Mouse (Mus musculus): ENCODE measurements around the gene Syp. TPM values are rescaled to one million over a fixed set of nuclear protein-coding genes. Genes with fewer than 3 reads are reported as not detected.

The Syp gene
- total RNA-seq (2022), result 1,000 to 10,000 TPM; 1,661 to 2,111 (median 1,867) TPM

DNA sequence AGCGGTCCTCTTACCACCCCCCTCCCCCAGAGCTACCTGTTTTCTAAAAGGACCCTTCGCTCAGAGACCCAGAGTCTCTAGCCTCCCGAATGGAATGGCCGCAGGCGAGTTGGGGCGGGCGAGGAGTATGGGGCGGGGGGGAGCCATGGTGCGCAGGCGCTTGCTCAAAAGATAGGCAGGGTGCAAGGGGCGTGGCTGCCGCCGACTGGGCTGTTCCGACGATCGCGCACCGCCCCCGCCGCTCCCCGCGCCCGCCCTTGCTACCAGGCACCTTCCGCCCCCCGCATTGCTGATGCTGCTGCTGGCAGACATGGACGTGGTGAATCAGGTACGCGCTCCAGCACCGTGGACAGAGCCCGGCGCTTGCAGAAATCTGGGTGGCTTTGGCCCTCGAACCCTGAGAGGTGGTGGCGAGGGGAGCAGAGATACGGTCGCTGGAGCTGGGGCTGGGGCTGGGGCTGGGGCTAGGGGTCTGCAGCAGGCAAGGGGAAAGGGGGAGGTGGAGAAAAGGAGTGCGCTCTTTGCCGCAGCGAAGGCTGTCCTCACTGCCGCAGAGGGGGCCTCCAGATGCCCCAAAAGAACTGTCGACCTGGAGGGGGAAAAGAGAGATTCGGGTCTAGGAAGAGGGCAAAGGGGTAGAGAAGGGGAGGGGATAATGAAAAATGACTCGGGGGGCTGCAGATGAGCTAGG is at the start of gene Syp:
Gene Syp (plus strand): TSS at position 71 of the 691 bp plus-strand sequence.
- DNase-seq (ENCODE audit: low spot score in 2 of 2), result peak; percentile 74 to 86

DNA sequence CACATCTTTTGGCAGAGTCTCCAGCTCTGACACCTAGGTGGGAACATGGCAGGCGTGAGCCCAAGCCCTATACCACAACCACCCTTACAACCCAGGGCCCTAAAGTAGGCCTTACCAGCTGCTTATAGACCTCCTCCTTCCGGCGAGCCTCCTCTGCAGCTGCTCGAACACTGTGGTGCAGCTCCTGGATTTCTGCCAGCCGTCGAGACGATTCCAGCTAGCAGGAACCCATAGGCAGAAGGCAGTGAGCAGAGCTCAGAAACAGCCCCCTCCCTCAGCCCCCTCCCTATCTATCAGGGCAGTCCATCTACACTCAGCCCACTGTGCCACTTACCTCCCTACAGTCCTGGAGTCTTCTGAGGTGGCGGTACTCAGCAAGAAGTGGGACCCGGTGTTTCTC is 42.9 kb upstream of the Syp start:
- DNase-seq (ENCODE audit: low spot score in 2 of 2), result no peak

DNA sequence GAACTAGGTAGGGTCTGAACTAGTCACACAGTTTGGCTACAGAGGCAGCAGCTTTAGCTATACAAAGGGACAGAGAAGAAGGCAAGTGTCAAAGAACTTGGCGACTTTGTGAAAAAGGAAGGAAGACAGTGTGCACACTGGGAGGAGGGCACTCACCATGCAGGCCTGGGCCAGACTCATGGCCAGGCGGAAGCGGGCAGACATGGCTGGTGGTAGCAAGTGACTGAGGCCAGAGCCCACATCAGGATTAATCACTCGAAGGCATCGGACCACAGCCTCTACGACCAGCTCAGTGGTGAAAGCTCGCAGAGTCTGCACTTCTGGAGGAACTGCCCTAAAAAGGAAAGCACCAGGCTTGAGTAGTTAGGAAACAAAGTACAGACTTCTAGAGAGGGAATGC is 34.3 kb upstream of the Syp start:
- no peak for DNase-seq (ENCODE audit: low spot score in 2 of 2)

DNA sequence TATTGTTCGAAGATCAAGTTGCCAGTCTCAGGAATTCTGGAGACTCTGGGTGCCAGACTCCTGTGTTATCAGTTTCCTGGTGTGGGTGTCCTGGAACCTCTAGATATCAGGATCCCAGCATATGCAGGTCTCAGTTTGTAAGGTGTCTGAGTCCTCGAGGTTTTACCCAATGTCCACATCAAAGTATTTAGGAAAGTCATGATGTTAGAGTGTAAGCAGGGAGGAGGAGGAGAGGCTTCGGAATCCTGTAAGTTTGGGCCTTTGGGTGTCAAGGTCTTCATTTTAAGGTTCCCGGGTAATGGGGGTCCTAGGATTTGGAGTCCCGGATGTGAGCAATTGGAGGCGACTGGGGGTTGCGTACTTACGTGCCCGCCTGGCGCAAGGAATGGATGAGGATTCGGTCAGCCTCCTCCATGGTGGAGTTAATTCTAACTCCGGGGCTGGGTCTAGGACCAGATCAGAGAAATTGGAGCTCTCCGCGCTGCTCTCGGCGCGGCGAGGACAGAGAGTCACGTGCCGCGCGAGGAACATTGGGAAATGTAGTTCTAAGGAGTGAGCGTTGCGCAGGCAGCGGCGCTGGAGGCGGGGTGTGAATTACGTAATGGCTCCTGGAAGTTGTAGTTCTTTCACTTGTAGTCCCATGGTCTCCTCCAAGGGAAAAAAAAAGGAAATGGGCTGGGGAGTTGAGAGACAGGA is 33.2 kb upstream of the Syp start, which contains the start of gene Ccdc22:
Gene Ccdc22 (minus strand): TSS at position 639 of the 696 bp plus-strand sequence.
- DNase-seq (ENCODE audit: low spot score in 2 of 2), result peak; percentile 76 to 79

DNA sequence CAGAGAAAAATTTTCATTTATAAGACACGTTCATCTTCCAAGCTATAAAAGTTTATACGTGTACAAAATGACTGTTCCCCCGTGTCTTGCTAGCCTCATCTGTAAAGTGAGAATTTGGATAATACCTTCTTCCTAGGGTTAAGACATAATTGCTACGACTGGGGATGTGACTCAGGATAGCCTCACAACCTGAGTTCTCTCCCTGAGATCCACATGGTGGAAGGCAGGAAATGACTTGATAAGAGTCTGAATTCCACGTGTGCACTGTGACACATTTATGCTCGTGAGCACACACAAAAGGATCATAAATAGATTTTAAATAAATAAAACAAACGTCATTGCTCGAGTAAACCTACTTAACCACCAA is 32.7 kb upstream of the Syp start:
- DNase-seq (ENCODE audit: low spot score in 2 of 2), result no peak

DNA sequence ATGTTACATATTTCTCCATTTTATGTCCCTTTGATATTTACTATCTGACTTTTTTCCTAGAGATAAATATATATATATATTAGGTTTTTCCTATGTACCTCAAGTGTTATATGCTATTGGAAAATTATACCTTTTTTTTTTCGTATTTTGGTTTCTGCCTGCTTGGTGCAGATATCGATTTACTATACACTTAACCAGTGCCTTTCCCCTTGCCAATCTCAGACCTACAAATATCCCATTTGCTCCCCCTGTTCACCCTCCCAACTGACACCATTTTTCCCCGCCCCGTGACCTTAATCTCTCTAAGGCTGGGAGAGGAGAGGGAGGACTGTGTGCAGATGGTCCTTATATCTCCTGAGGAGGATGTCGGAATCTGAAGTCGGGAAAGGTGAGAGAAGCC is 31.5 kb upstream of the Syp start, which contains the start of gene Cacna1f:
Gene Cacna1f (plus strand): TSS at position 301 of the 400 bp plus-strand sequence.
- DNase-seq (ENCODE audit: low spot score in 2 of 2), result no peak

DNA sequence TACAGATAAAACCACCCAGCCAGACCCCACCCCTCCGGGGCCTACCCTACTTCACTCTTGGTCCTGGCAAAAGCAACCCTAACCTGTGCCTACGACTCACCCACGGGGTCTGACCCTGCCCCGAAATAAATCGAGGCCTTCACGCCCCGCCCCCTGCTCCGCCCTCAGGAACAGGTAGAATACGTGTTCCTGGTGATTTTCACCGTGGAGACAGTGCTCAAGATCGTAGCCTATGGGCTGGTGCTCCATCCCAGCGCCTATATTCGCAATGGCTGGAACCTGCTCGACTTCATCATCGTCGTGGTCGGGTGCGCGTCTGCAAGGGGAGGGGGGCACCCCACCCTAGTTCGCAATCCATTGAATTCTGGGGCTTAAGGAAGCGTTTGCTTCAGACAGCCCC is 28.2 kb upstream of the Syp start:
- DNase-seq (ENCODE audit: low spot score in 2 of 2), result peak in 1 of 2 experiments; percentile 8

DNA sequence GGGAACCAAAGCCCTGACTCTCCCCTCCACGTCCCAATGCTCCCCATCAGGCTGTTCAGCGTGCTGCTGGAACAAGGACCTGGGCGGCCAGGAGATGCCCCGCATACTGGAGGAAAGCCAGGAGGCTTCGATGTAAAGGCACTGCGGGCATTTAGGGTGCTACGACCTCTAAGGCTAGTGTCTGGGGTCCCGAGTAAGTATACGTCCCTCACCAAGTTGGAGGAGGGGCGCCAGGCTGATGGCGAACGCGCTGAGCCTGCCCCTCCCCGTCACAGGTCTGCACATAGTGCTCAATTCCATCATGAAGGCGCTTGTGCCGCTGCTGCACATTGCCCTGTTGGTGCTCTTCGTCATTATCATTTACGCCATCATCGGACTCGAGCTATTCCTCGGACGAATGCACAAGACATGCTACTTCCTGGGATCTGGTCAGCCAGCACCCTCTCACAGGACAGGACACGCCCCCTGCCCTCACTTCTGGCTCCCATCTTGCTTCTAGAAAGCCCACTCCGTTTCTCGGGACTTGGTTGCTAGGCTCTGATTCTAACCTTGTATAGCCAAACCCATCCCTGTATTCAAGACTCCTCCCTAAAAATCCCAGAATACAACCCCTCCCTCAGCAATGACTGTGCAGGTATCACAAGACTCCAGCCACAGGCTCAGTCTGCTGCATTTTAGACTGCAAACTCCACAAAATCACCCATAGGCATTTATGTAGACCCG is 27.6 kb upstream of the Syp start:
- DNase-seq (ENCODE audit: low spot score in 2 of 2), result peak; percentile 10 to 14

DNA sequence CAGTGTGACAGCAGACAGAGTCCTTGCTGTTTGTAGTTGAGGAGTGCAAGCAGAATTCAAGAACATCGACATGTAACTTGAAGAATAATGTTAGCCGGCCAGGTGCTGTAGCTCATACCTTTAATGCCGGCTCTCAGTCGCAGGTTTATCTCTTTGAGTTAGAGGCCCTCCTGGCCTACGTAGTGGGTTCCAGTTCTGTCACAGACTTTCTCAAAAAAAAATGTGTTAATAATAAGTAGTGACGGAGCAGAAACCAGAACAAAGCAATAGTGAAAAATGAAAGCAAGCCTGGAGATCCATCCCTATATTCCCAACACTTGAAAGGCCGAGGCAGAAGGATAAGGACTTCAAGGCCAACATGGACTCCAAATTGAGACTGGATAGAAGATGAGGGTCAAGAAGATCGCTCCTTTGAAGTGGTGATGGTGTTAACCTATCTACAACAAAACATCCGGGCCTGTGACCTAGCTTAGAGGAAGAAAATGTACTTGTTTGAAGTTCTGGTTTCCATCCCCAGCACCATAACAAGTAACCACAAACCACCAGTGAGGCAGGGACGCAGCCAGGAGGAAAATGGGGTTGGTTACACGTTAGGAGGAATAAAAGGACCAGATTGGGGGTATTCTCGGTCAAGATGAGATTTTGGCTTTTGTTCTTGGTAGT is 20.3 kb upstream of the Syp start:
- no peak for DNase-seq (ENCODE audit: low spot score in 2 of 2)

DNA sequence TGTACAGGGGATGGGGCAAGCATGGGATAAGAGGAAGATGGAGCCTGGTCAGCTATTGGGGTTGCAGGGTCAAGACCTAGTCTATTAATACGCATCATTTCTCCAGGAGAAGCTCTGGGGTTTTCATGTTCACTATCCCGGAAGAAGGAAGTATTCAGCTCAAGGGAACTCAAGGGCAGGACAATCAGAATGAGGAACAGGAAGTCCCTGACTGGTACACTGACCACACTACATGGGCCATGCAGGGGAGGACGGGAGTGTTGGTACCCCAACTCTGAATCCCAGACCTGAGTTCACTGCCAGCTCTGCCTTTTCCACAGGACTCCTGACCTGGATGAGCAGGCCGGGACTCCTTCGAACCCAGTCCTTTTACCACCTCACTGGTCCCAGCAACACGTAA is 5.7 kb upstream of the Syp start:
- no peak for DNase-seq (ENCODE audit: low spot score in 2 of 2)

DNA sequence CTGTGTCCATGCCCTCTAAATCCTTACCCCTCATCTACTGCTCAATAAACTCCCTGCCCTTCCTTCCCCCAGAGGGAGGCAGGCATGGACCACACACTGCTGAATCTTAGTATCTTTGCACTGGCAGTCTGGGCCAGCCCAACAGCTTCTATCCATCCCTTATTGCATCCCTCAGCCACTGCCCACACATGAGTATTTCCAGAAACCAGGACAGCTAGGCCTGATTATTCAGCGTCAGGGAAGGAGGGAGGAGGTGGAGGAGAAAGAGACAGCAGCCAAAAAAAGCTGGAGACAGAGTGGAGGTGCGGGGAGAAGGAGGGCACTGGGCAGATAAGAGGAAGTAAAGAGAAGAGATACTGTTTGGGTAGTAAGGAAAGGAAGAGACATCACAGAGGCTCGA is 3.2 kb upstream of the Syp start:
- no peak for DNase-seq (ENCODE audit: low spot score in 2 of 2)

DNA sequence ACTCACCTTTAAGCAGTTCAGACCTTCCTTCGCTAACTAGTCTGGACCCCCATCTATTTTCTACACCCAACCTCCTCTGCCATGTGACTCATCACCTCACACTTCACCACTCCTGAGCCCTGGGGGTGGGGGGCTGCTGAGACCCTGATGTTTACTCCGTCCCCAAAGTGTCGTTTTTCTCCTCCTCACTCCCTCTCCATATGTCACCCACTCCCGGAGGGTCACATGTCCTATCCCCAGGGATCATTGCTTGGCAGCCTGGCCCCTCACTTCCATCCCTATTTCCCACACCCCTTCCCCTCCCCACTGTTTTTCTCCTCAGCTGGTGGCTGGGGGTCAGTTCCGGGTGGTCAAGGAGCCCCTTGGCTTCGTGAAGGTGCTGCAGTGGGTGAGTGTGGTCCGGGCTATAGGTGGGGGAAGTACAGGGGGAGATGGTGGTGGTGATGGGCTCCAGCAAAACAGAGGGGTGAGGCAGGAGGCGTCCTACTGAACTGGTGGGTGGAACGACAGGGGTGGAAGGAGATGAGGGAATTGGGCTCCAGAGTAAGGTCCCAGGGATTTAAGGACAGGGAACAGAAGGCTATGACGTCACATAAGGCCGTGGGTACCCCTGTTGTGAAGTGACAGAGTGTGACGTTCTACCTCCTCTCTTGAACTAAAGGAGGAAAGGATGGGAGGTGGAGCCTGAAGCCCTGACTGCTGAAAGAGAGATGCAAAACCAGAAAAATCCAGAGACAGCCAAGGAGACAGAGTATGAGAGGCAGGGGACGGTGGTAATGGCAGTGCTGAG is 1.5 kb downstream of the Syp start:
- no peak for DNase-seq (ENCODE audit: low spot score in 2 of 2)

DNA sequence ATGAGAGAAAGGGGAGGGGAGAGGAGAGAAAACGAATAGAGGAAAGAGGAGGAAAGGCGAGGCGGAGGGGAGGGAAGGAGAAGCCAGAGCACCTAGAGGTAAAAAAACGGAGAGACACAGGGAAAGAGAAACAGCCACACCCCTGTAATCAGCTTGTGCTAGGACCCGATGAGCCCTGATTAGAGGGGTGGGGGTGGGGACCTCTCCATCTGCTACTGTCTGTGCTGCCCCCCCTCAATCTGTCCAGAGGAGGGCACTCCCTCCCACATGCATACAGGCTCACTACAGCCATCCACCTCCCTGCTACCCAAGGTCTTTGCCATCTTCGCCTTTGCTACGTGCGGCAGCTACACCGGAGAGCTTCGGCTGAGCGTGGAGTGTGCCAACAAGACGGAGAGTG is 2.5 kb downstream of the Syp start:
- DNase-seq (ENCODE audit: low spot score in 2 of 2), result no peak

DNA sequence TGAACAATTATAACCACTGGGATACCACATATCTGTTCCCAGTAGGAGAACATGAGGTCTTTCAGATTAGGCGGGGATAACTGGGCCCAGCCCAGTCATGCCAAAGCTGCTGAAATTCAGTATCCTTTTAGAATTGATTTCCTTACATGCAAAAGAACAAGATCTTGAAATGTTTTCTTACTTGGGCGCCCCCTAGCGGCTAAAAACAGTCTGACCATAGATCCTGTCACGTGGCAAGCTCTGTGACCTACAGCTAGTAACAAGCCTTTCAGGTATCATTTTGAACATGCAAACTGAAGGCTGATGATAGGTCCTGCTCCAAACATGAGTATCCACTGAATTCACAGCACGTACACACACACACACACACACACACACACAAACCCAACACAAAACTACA is 7.1 kb downstream of the Syp start:
- DNase-seq (ENCODE audit: low spot score in 2 of 2), result peak; percentile 70 to 81

DNA sequence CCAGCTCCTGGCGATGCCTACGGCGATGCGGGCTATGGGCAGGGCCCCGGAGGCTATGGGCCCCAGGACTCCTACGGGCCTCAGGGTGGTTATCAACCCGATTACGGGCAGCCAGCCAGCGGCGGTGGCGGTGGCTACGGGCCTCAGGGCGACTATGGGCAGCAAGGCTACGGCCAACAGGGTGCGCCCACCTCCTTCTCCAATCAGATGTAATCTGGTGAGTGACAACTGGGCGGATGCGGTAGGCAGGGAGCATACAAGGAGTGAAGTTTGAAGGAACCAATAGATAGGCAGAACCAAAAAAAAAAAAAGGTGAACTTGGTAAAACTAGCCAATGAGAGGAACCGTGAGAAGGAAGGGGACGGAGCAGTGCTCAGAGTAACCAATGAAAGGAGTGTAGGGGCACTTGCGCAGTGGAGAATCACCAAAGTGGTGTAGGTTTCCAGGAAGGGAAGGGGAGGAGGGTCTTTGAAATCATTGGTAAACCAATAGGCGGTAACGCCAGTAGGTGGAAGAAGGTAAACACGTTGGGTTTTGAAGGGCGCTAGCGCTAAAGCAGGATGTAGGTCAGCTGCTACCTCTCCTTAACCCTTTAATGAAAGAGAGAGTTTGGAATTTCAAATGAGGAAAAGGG is 10.5 kb downstream of the Syp start:
- DNase-seq (ENCODE audit: low spot score in 2 of 2), result peak; percentile 64 to 70

DNA sequence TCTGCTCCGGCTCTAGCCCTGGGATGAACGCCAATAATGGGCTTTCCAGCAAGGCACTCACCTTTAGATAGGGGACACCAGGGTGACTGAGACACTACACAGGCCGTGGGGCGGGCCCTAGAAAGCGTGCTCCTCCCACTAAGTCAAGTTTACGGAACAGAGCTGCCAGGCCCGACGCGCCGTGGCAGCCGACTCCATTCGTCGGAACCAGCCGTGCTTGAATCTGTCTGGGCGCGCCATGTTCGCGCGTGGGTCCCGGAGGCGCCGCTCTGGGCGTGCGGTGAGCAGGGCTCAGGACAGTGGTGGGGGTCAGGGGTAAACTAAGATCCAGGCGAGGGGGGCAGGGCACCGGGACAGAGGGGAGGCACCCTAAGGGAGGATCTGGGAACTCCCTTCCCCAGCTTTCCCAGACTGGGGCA is 19.0 kb downstream of the Syp start, which contains the start of gene Prickle3:
Gene Prickle3 (plus strand): TSS at position 40 of the 419 bp plus-strand sequence.
- DNase-seq (ENCODE audit: low spot score in 2 of 2), result no peak

DNA sequence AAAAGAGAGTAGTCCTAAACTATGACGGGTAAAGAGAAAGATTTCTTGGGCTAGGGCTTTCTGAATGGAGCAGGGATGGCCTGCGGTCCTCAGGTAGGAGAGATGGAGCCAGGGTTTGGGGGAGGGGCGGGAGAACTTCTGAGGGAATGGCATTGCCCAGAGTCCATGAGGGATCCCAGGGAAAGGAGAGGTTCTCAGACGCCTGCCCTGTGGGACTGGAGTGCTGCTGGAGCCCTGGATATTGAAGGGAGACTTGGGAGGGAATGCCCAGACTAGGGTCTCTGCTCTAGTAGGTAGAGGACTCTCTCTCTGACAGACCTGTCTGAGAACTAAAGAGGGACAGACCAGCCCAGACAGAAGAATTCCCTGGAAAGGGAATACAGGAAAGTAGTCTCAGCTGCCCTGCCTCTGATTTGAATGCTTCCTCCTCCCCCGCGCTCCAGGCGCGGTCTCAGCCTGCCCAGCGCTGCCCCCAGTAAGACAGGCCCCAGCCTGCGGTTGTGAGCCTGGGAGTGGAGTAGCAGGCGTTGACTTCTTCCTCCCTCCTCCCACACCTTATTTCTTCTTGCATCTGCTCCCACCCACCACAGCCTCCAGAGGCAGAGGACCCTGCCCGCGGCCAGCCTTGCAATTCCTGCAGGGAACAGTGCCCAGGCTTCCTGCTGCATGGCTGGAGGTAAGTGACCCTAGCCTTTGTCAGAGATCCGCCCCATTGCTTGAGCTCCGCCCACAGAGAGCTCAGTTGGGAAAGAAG is 19.9 kb downstream of the Syp start:
- no peak for DNase-seq (ENCODE audit: low spot score in 2 of 2)

DNA sequence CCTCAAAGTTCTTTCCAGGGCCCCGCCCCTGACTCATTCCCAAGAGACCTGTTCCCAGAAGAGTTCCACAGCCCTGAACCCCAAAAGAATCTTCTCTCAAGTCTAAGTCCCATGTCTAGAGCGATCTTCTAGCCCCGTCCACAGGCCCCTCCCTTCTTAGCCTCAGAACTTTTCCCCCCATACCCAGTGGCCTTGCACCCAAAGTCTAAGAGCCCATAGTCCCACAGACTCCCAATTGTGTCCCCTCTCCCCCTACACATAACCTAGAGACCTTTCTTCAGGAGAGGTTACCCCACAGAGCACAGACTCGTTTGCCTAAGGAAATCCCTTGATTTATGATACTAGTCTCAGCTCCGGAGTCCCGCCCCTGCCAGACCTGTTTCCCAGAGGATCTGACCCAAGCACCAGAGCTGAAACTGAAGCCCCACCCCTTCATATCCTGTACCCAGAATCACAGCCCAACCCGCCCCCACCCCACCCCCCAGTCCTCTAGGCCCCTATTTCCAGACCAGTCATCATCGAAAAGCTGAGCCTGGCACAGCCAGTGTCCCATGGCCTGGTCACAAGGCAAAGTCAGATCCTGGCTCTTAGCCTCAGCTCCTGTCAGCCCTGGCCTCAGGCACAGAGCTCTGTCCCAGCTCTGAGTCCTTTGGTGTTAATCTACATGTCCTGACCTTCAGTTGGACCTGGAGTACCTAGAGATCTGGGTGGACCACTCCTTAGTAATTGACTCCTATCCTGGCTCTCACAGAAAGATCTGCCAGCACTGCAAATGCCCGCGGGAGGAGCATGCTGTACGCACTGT is 20.7 kb downstream of the Syp start:
- no peak for DNase-seq (ENCODE audit: low spot score in 2 of 2)

DNA sequence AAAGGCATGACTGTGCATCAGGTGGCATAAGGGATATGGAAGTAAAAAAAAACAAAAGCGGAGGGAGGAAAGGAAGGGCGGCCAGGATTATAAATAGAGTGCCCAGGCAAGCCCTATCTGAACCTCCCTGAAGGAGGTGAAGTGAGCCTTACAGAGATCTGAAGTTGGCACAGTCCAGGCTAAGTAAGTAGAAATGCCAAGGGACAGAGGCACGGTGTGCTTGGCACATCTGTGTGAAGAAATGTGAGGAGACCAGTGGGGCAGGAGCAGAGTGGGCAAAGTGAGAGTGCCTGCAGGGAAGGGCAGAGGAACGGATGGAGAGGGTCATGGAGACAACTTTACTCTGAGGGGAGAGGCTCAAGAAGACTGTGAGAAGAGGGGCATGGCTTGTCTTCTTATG is 22.8 kb downstream of the Syp start:
- DNase-seq (ENCODE audit: low spot score in 2 of 2), result no peak
